Mouse (Mus musculus) 3T3-L1 (cell line): Measurements from ENCODE around the gene Vpreb2.
A peak's percentile ranks its signal among the peaks of the same experiment; 100 is the strongest.
"Not testable (repeated sequence)": the region's sequence is repeated elsewhere in the genome, so short reads cannot be mapped to it uniquely, and the experiment has no call there.

Experiments
- DNase-seq: peaks from one replicate; pipeline ENCODE4 v3.0.0-alpha.2; 2015; ENCODE audit warnings: low read depth, low spot score

The Vpreb2 gene

DNA sequence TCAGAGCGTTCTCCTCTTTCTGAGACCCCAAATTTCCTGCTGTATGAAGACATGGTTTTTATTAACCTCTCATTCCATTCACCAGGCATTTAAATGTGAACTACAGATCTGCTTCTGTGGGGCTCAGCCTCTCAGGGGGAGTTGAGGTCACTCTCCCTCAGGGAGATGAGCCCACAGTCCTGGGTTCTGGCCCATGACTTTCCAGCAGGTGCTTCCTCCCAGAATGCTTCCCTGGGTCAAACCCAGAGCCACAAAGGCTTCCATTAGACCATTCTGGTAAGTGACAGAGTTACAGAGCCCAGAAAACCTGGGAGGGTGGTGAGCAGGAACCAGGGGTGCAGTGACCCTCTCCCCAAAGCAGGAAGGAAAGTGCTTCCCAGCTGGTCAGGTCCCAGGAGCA, at the start of gene Vpreb2:
Gene Vpreb2 (plus strand): TSS at position 301 of the 400 bp plus-strand sequence.
- DNase-seq: no peak

DNA sequence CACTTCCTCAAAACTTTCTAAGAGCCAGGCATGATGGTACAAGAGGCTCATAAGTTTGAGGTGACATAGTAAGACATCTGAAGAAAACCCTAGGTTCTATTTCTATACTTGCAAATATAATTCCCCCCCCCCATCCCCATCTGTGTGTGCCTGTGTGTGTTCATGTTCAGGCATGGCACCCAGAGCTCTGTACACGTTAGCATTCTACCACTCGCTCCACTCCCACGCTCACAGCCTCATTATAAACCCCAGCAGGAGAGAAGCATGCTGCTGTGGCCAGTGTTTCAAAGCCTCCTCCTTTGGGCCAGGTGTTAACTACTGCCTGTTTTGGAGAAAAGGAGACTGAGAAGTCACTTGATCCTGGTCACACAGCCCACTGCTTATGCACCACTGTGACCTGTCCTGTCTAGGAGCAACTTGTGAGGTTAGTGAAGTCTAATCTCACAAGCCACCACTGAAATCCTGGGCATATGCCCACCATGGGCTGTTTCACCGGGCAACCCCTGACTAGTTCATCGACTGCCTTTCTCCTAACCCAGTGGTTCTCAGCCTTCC, 48.2 kb upstream of the Vpreb2 start:
- DNase-seq: no peak

DNA sequence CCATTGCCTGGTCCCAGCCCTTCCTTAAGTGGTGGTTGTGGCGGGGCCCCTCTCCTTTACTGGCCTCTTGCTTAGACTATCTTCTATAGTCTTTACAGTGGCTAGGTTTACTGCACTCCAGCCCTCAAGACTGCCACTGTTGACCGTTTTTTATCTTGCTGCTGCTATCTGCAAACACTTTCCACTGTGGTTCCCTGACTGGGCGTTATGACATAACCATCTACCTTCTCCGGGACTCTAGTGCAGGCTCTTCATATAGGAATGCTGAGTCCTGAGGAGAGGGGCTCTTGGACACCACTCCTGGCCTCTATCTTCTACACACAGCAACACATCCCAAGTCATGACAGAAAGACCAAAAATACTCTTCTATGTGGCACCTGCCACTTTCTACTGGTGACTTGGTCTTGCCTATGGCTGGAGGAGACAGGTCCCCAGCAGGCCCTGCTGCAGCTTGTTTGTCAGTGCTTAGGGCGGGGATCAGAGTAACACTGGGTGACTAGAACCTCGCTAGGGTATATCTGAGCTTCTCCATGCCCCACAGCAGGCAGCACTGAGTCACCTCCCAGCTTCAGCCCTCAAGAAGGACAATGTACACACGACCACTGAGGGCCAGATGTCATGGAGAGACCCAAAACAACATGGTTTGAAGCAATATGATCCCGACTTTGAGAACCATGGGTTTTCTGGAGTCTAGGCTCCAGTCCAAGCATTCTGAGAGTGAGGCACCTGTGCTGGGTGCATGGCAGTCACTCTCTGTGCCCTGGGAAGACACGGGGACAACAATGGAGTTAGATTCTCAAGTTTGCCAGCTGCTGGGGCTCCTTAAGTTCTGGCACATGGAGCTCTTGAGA, 46.4 kb upstream of the Vpreb2 start:
- DNase-seq: no peak

DNA sequence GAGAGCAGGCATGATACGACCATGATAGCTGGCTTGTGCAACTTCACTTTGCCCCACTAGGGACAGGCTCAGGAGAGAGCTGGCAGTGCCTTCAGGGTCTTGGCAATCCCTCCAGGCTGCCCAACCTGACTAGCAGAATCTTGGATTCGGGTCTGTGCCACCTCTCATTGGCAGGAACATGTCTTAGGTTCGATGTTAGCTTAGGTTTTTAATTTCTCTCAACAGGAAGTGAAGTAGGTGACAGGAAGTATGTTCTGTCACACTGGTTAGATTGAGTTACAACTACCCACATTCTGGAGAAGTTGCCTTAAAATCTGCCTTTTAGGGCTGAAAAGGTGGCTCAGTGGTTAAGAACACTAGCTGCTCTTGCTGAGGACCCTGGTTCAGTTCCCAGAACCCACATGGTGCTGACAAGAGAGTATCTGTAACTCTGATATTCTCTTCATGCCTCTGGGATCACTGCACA, 45.8 kb upstream of the Vpreb2 start:
- no peak for DNase-seq

DNA sequence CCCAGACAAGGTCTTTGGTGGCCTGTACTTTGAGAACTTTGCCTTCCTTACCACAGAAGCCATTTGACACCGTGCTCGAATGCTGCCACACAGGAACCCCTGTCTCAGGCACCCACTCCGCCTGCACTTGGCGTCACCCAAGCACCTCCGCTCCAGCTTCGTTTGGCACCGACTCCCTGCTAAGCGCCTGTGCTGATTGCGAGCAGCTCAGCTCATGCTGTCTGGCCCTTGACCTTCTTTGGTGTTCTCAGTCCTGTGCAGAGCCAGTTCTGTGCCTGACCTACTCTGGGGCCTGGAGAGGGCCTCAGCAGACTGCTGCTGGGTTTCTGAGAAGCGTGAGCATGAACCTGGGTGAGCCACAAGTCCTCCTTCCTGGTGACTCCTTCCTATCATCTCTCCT, 43.5 kb upstream of the Vpreb2 start:
- DNase-seq: no peak

DNA sequence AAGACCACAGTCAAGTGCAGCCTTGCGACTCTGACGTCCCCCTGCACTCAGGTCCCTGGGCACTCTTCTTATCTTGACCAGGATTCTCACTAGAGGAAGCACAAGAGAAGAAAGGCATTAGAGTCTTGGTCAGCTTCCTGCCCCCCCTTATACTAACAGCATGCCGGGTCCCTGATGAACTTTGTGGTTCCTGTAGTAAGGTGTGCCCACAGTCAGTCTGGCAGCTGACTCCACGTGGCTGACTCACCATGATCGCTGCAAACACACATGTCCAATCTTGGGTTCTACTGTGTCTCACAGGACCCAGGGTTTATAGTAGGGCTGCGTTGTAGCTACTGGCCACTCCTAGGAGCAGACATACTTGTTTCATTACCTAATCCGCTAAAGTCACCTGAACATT, 42.0 kb upstream of the Vpreb2 start:
- peak; percentile 48 for DNase-seq

DNA sequence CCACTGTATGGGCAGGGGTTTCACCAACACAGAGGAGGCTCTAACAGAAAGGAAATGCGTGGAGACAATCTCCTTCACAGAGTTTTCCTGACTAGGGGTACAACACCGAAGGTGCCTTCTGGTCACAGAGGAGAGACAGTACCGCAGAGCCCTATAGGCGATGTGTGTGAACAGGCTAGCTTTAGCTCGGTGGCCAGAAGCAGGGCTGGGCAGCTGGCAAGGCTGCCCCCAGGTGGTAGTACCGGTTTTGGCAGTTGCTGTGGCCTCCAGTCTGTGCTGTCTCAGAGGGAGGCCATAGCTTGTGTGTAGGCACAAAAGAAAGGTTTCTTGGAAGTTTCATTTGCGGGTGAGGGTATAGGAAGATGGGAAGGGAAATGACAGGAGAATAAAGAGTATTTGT, 41.4 kb upstream of the Vpreb2 start:
- DNase-seq: peak; percentile 82

DNA sequence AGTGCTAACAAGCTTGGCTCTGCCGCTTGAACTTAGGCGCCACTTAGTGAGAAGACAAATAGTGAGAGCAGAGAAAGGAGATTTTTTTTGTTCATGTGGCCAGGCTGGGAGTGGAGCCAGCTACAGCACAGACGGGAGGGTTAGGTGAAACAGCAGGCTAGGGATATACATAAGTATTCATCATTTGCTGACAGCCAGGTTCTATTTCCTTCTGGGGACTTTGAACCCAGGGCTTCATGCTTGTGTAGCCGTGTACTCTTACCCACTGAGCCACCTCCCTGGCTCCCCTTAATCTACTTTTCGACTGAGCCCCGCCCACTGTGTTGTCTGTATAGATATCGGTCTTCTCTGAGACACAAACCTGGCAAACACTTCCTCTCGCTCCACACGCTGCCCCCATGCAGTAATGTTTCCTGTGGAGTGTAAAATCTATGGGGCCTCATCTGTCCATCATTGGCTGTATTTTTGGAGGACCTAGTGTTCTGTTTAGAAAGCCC, 40.9 kb upstream of the Vpreb2 start:
- no peak for DNase-seq

DNA sequence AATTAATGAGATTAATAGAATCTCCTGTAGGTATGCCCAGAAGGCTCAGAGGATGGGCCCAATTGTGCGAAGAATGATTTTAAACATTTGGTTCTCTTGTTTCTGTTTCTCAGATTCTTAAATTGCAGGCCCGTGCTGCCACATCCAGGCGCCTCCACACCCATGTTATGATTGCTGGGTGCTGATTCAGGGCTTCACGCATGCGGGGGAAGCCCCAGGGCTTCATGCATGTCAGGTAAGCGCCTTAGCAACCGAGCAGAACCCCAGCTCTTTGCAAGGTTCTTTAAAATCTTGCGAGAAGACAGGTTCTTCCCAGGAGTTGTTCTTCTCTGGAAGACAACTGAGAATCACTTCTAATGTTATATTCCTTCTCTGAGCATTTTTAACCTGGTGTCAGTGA, 36.8 kb upstream of the Vpreb2 start:
- no peak for DNase-seq

DNA sequence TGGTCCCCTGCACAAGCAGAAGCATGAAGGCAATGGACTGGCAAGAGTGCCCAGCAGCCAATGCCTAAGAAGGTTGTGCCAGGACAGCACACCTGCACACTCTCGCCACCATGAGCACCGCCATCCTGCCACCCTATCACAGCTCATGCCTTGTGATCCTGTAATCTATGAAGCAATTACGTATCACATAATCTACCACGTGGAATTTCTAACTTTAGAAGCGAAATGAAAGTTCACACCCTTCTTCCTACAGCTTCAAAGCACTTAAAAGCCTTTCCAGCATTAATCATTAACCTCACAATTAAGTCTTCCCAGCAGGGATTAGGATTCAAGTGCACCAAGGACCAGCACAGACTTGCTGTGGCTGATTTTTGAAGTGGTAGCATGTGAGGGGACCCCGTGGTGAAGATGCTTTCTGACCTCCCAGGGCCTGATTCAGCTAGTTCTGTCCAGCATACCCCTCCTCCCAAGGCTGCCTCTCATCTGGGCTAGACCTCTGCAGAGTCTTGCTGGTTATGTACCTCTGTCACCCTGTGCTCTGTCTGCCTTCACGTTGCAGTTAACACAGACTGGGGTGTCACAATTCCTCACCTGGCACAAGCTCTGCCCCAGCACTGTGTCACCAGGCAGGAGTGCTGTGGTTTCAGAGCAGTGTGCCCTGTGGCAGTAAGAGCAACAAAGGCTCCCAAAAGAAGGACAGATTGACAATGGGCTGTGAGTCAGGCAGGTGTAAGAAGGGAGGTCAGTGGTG, 35.0 kb upstream of the Vpreb2 start:
- DNase-seq: no peak

DNA sequence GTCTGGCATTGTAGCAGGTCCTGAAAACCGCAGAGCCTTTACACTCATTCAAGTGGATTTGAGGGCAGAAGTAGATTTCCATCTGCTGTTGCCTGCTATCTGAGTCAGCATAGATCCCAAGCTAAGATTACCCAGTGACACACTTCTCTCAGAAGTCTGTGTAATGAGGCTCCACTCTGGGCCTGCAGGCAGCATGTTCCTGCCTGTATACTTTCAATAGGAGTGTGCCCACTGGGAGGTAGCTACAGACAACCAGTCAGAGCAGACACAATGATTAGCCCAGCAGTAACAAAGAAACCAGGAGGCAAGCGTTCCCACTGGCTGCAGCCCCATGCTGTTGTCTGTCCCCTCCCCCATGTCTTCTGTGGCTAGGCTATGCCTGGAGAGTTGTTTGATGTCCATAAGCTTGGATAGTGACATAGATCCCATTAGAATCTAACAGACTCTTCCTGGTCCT, 30.8 kb upstream of the Vpreb2 start:
- DNase-seq: peak; percentile 83

DNA sequence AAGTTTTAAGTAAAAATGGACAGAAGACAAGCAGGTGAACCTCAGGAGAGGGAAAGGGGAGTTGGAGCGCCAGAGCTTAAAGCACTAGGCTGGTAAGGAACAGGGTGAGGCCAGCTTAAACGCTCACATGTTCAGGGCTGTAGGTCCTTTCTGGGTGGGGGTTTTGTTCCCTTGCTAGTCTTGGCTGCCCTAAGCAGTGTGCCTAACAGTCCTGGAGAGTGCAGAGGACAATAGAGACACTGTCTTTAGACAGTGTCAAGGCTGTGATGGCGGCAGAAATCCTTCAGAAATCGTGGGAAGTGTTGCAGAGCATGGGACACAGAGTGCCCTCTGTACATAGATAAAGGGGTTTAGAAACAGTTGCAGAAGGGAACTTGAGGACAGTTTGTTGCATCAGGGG, 30.2 kb upstream of the Vpreb2 start:
- no peak for DNase-seq

DNA sequence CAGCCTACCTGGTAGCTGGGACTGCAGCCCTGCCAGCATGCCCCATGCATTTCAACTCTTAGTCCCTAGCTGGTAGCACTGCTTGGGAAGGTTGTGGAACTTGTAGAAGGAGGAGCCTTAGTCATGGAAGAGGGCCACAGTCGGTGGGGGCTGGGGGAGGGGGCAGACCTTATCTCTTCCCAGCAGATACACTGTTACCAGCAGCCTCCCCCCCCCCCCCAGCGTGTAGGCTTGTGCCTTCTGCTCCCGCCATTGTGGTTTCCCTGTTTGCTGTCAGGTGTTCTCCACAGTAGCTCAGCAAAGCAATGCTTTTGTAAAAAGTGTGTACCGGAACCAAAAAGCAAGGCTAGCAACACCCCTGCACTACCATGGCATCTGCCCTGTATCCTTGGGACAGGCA, 28.6 kb upstream of the Vpreb2 start:
- no peak for DNase-seq

DNA sequence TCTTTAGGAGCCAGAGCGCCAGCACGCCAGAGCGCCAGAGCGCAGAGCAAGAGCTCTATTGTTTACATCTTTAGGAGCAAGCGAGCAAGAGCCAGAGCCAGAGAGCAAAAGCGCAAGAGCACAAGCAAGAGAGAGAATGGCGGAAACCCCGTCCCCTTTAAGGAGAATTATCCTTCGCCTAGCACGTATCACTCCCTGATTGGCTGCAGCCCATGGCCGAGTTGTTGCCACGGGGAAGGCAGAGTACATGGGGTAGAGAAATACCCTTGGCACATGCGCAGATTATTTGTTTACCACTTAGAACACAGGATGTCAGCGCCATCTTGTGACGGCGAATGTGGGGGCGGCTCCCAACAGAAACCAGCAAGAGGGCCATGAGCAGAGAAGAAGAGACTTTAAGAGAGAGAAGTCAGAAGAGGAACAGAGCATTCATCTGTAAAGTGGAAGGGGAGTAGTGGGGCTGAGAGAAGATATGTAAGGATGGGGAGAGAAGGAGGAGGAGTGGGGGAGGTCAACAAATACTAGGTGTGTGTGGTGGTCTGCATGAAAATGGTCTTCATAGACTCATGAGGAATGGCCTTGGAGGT, 24.1 kb upstream of the Vpreb2 start:
- DNase-seq: not testable (repeated sequence)

DNA sequence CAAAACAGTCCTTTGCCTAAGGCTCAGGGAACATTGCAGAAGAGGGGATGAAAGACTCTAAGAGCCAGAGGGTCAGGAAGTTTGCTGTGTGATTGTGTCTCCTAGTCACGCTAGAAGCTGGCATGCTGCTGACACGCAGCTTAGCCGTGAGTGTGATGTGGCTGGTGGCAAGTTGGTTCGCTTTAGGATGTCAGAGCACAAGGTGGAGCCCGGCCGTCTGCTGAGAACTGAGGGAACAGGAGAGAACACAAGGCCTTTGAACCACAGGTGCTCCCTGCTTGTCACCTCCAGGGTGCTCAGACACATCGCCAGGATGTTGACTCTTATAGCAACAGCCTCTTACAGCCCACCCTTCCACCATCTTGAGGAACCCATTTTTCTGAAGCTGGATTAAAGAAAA, 18.1 kb upstream of the Vpreb2 start:
- DNase-seq: no peak

DNA sequence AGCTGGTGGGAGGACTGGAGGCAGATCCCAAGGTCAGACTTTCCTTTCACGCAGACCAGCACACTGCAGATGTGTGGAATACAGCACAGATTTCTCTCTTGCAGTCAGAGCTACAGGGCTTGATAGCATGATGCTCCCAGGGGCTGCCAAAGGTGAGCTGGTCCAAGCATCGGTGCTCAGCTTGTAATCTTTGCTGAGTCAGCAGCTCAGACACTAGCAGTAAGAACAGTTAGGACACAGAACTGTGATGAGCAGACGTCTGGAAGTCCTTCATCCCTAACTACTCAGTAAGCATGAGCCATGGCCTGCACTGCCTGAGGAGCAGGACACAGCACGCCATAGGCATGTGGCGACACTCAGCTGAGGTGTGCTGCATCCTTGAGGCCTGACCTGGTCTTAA, 8.4 kb upstream of the Vpreb2 start:
- no peak for DNase-seq

DNA sequence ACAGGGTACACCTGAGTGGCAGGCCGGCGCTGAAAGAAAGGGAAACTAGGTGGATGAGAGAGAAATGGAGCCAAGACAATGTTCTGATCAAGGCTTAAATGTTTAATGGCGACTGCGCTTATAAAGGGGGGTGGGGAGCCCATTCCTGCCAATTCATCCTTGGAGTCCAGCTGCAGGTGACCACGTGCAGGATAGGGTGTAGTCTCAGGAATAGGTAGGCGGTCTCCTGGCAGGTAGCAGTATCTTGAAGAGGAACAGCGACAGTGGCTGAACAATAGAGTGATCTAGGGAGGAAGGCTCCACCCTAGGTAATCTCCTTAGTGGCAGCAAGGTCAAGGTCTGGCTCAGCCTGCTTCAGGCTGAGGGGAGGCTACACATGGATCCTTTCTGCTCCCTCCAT, 2.4 kb upstream of the Vpreb2 start:
- not testable (repeated sequence) for DNase-seq

DNA sequence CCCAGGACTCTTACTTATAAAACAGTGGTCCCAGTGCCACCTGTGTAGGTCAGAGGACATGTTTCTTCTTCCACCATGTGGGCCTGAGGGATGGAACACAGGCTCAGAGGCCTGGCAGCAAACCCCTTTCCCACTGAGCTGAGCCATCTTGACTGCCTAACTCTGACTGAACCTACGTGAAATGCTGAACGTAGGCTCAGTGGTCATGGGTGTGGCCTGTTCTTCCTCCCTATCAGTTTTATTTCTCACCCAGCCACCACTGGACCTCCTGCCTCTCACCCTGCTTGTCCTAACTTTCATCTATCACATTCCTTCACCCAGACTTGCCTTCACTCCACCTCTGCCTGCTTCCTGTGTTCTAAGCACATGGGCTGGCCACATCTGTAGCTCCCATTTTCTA, 3.0 kb downstream of the Vpreb2 start:
- no peak for DNase-seq

DNA sequence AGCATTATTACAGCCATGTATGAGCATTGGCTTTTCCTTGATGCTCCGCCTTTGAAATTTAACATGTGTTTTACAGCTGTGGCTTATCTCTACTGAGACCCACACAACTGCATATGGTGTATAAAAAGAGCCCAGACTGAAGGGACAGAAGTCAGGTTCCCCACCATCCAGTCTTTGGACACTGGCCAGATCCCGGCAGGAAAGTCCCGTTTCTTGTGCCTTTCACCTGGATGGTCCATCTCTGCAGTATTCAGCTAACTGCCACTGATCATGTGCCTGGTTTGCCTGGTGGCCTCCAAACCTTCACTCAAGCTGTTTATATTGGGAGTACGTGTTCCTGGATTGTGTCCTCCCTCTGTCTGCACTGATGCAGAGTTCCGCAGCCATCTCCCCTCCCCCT, 4.0 kb downstream of the Vpreb2 start:
- no peak for DNase-seq

DNA sequence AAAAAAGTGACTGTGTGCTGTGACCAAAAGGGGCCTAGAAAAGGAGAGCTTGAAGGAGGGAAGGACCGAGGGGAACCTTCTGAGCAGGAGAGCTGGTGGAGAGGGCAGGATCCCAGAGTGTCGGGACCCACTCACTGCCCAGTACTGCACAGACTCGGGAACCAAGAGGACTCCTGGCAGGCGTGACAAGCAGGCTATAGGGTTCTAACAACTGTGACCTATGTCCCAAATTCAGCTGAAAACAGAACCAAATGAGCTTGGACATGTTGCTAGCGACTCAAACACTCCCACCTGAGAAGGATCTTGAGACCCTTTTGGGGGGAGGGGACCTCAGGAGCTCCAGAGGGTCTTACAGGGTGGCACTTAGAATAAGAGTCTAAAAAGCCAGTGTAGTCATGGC, 4.8 kb downstream of the Vpreb2 start:
- DNase-seq: no peak

DNA sequence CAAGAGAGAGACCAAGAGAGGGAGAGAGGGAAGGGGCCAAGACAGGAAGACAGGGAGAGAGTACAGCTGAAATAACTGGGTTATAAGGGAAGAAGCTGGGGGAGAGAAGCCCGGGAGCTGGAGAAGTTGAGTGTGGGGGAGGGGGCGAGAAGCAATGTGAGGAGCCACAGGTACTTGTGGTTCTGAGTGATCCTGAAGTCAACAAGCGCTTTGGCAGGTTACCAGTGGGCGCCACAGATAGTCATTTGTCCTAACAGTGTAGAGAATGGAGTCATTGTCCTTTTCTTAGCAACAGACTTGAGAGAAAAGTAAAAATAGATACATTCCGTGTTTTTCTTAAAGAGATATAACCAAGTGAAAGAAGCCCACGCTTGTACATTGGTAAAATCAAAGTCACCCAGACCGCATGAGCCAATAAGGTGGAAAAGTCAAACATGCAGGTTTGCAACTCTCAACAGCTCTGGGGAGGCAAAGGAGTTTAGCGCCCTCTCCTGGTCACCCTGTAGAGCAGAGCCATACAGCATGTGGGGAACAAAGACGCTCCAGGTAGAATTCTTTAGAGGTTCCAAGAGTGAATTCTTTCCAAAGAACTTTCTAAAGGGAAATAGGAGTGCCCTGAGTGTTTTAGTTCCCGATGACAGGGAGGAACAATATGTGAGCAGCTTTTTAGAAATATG, 6.4 kb downstream of the Vpreb2 start:
- peak; percentile 26 for DNase-seq
